Mouse (Mus musculus): Measurements from ENCODE around the gene Cpsf4. TPM values are rescaled to one million over a fixed set of nuclear protein-coding genes. Genes with fewer than 3 reads are reported as not detected.

Gene Cpsf4
- total RNA-seq, 1 experiment = 73.2 TPM

- peaks cover 45% of the 10 kb centered on the region for H3K36me3 ChIP-seq (ENCODE audit: control insufficient read depth, insufficient read depth, low read length, poor library complexity, severe bottlenecking)
- no peak for DNase-seq (ENCODE audit: low read depth, low spot score)
- no peak overlapping the region for H3K9ac ChIP-seq (ENCODE audit: insufficient read depth, low read depth, low read length, poor library complexity, severe bottlenecking)
- no peaks in the 10 kb centered on the region for H3K9me3 ChIP-seq (ENCODE audit: control insufficient read depth, insufficient read depth, low read depth, low read length)
- H3K4me3 ChIP-seq (ENCODE audit: insufficient read depth in 1 of 2, low read depth in 1 of 2, low read length in 2 of 2, poor library complexity in 1 of 2, severe bottlenecking in 1 of 2) = no peak overlapping the region
- in situ Hi-C loops (cut with MboI; ENCODE audit: low sequenced_read_pairs in 2 of 2, unreplicated experiment in 2 of 2) = no loop called here
- no peak for TF ChIP-seq ZC3H11A (IDR thresholded peaks at IDR 0.05; ENCODE audit: borderline replicate concordance, low read depth, low read length)
- no peak for TF ChIP-seq ZNF384 (IDR thresholded peaks at IDR 0.05; ENCODE audit: low read depth, low read length)
- no peak for TF ChIP-seq HCFC1 (IDR thresholded peaks at IDR 0.05; ENCODE audit: borderline replicate concordance, insufficient read depth, low read length)
- TF ChIP-seq MAFK (IDR thresholded peaks at IDR 0.05; ENCODE audit: insufficient read depth, low read depth, low read length) = no peak
- no peak for TF ChIP-seq CHD2 (IDR thresholded peaks at IDR 0.05; ENCODE audit: low read depth, low read length)
- H3K4me1 ChIP-seq (ENCODE audit: control insufficient read depth in 2 of 2, insufficient read depth in 2 of 2, low read length in 2 of 2, poor library complexity in 1 of 2) = no peaks in the 10 kb centered on the region
- H3K27ac ChIP-seq (ENCODE audit: insufficient read depth, low read depth, low read length, poor library complexity, severe bottlenecking) = no peak overlapping the region
Observed at GRCm38 (mm10) chr5:145152690-145153089, 14.3 kb upstream of the Cpsf4 start.

- DNase-seq (ENCODE audit: low read depth, low spot score) = no peak
- Histone ChIP-seq H3K4me3 (ENCODE audit: insufficient read depth in 1 of 2, low read depth in 1 of 2, low read length in 2 of 2, poor library complexity in 1 of 2, severe bottlenecking in 1 of 2) (no peak overlapping the region), H3K27ac (ENCODE audit: insufficient read depth, low read depth, low read length, poor library complexity, severe bottlenecking) (no peak overlapping the region), H3K9me3 (ENCODE audit: control insufficient read depth, insufficient read depth, low read depth, low read length) (no peaks in the 10 kb centered on the region), H3K4me1 (ENCODE audit: control insufficient read depth in 2 of 2, insufficient read depth in 2 of 2, low read length in 2 of 2, poor library complexity in 1 of 2) (peaks cover 2 to 3% of the 10 kb centered on the region in 2 experiments; a peak in 2 of 4 replicates), H3K36me3 (ENCODE audit: control insufficient read depth, insufficient read depth, low read length, poor library complexity, severe bottlenecking) (peaks cover 22% of the 10 kb centered on the region), H3K9ac (ENCODE audit: insufficient read depth, low read depth, low read length, poor library complexity, severe bottlenecking) (no peak overlapping the region)
- in situ Hi-C loops (cut with MboI; ENCODE audit: low sequenced_read_pairs in 2 of 2, unreplicated experiment in 2 of 2) = no loop called here
- no peak for TF ChIP-seq CHD2 (IDR thresholded peaks at IDR 0.05; ENCODE audit: low read depth, low read length)
- TF ChIP-seq ZNF384 (IDR thresholded peaks at IDR 0.05; ENCODE audit: low read depth, low read length) = no peak
- no peak for TF ChIP-seq ZC3H11A (IDR thresholded peaks at IDR 0.05; ENCODE audit: borderline replicate concordance, low read depth, low read length)
- TF ChIP-seq MAFK (IDR thresholded peaks at IDR 0.05; ENCODE audit: insufficient read depth, low read depth, low read length) = no peak
- TF ChIP-seq HCFC1 (IDR thresholded peaks at IDR 0.05; ENCODE audit: borderline replicate concordance, insufficient read depth, low read length) = no peak
Observed at GRCm38 (mm10) chr5:145161361-145161760, 5.7 kb upstream of the Cpsf4 start.

GRCm38 (mm10) chr5:145164710-145165109 is 2.3 kb upstream of the Cpsf4 start:
- in situ Hi-C loops (cut with MboI; ENCODE audit: low sequenced_read_pairs in 2 of 2, unreplicated experiment in 2 of 2) = no loop called here
- TF ChIP-seq ZNF384 (IDR thresholded peaks at IDR 0.05; ENCODE audit: low read depth, low read length) = no peak
- no peak for TF ChIP-seq MAFK (IDR thresholded peaks at IDR 0.05; ENCODE audit: insufficient read depth, low read depth, low read length)
- no peak for TF ChIP-seq CHD2 (IDR thresholded peaks at IDR 0.05; ENCODE audit: low read depth, low read length)
- peak overlapping the region; percentile 33 to 56 for H3K4me3 ChIP-seq (ENCODE audit: insufficient read depth in 1 of 2, low read depth in 1 of 2, low read length in 2 of 2, poor library complexity in 1 of 2, severe bottlenecking in 1 of 2)
- no peaks in the 10 kb centered on the region for H3K9me3 ChIP-seq (ENCODE audit: control insufficient read depth, insufficient read depth, low read depth, low read length)
- no peak for DNase-seq (ENCODE audit: low read depth, low spot score)
- H3K27ac ChIP-seq (ENCODE audit: insufficient read depth, low read depth, low read length, poor library complexity, severe bottlenecking) = 0 out of 2 replicates have a peak overlapping the region, but pooled peaks have one; percentile 15
- peaks cover 2 to 6% of the 10 kb centered on the region in 2 experiments; a peak in 2 of 4 replicates for H3K4me1 ChIP-seq (ENCODE audit: control insufficient read depth in 2 of 2, insufficient read depth in 2 of 2, low read length in 2 of 2, poor library complexity in 1 of 2)
- peaks cover 14% of the 10 kb centered on the region for H3K36me3 ChIP-seq (ENCODE audit: control insufficient read depth, insufficient read depth, low read length, poor library complexity, severe bottlenecking)
- H3K9ac ChIP-seq (ENCODE audit: insufficient read depth, low read depth, low read length, poor library complexity, severe bottlenecking) = peak overlapping the region; percentile 46

- Histone ChIP-seq H3K9ac (ENCODE audit: insufficient read depth, low read depth, low read length, poor library complexity, severe bottlenecking) (peak overlapping the region; percentile 46), H3K27ac (ENCODE audit: insufficient read depth, low read depth, low read length, poor library complexity, severe bottlenecking) (no peak overlapping the region), H3K36me3 (ENCODE audit: control insufficient read depth, insufficient read depth, low read length, poor library complexity, severe bottlenecking) (peaks cover 14% of the 10 kb centered on the region), H3K4me3 (ENCODE audit: insufficient read depth in 1 of 2, low read depth in 1 of 2, low read length in 2 of 2, poor library complexity in 1 of 2, severe bottlenecking in 1 of 2) (peak overlapping the region; percentile 33 to 56), H3K9me3 (ENCODE audit: control insufficient read depth, insufficient read depth, low read depth, low read length) (no peaks in the 10 kb centered on the region), H3K4me1 (ENCODE audit: control insufficient read depth in 2 of 2, insufficient read depth in 2 of 2, low read length in 2 of 2, poor library complexity in 1 of 2) (peaks cover 2 to 6% of the 10 kb centered on the region in 2 experiments; a peak in 2 of 4 replicates)
- DNase-seq (ENCODE audit: low read depth, low spot score) = no peak
- in situ Hi-C loops (cut with MboI; ENCODE audit: low sequenced_read_pairs in 2 of 2, unreplicated experiment in 2 of 2) = no loop called here
- TF ChIP-seq ZC3H11A (IDR thresholded peaks at IDR 0.05; ENCODE audit: borderline replicate concordance, low read depth, low read length) (no peak), MAFK (IDR thresholded peaks at IDR 0.05; ENCODE audit: insufficient read depth, low read depth, low read length) (no peak), CHD2 (IDR thresholded peaks at IDR 0.05; ENCODE audit: low read depth, low read length) (no peak), HCFC1 (IDR thresholded peaks at IDR 0.05; ENCODE audit: borderline replicate concordance, insufficient read depth, low read length) (no peak), ZNF384 (IDR thresholded peaks at IDR 0.05; ENCODE audit: low read depth, low read length) (no peak)
Observed at GRCm38 (mm10) chr5:145165184-145165583, 1.8 kb upstream of the Cpsf4 start.

GRCm38 (mm10) chr5:145167306-145167661 is 271 bp downstream of the Cpsf4 start:
- TF ChIP-seq MAFK (IDR thresholded peaks at IDR 0.05; ENCODE audit: insufficient read depth, low read depth, low read length) (no peak), ZC3H11A (IDR thresholded peaks at IDR 0.05; ENCODE audit: borderline replicate concordance, low read depth, low read length) (no peak), CHD2 (IDR thresholded peaks at IDR 0.05; ENCODE audit: low read depth, low read length) (no peak)
- DNase-seq (ENCODE audit: low read depth, low spot score) = no peak
- H3K36me3 ChIP-seq (ENCODE audit: control insufficient read depth, insufficient read depth, low read length, poor library complexity, severe bottlenecking) = peaks cover 18% of the 10 kb centered on the region

More at GRCm38 (mm10) chr5:145167306-145167661, 271 bp downstream of the Cpsf4 start:
- peak overlapping the region; percentile 97 for H3K9ac ChIP-seq (ENCODE audit: insufficient read depth, low read depth, low read length, poor library complexity, severe bottlenecking)
- no peaks in the 10 kb centered on the region for H3K9me3 ChIP-seq (ENCODE audit: control insufficient read depth, insufficient read depth, low read depth, low read length)
- H3K4me3 ChIP-seq (ENCODE audit: insufficient read depth in 1 of 2, low read depth in 1 of 2, low read length in 2 of 2, poor library complexity in 1 of 2, severe bottlenecking in 1 of 2) = peak overlapping the region; percentile 93 to 100
- in situ Hi-C loops (cut with MboI; ENCODE audit: low sequenced_read_pairs in 2 of 2, unreplicated experiment in 2 of 2) = no loop called here
- peak overlapping the region; percentile 74 for H3K27ac ChIP-seq (ENCODE audit: insufficient read depth, low read depth, low read length, poor library complexity, severe bottlenecking)
- peaks cover 2 to 6% of the 10 kb centered on the region in 2 experiments; a peak in 2 of 4 replicates for H3K4me1 ChIP-seq (ENCODE audit: control insufficient read depth in 2 of 2, insufficient read depth in 2 of 2, low read length in 2 of 2, poor library complexity in 1 of 2)
